Mouse (Mus musculus): ENCODE results near the gene Mcfd2. TPM values are rescaled to one million over a fixed set of nuclear protein-coding genes. Genes with fewer than 3 reads are reported as not detected.
A peak's percentile ranks its signal among the peaks of the same experiment; 100 is the strongest.

Gene Mcfd2
- polyA plus RNA-seq, 1 experiment from 2014 or later = 103 TPM

GRCm38 (mm10) chr17:87282706-87283053 is 16.9 kb upstream of the Mcfd2 start, which contains the start of gene Ttc7:
TSS of gene Ttc7 (plus strand) at chr17:87282886.
- WGBS = under 1% methylated on average over 38 of the region's 38 CpGs
- peaks cover 21% of the 10 kb centered on the region for H3K27me3 ChIP-seq (ENCODE audit: insufficient read depth, low read length)
- ATAC-seq (ENCODE audit: insufficient read depth) (peak; percentile 90), DNase-seq (peak; percentile 99)
- no peak for TF ChIP-seq CTCF (IDR thresholded peaks at IDR 0.05; ENCODE audit: low read depth)
- no peaks in the 10 kb centered on the region for H3K9me3 ChIP-seq (ENCODE audit: low read depth, low read length)
- H3K4me2 ChIP-seq = peak within 1 kb of the TSS; percentile 100
- H3K4me3 ChIP-seq (ENCODE audit: low read depth, low read length) = peak within 1 kb of the TSS; percentile 71
- peaks cover 13% of the 10 kb centered on the region; the same call in 1 of the 2 replicates for H3K4me1 ChIP-seq (ENCODE audit: insufficient read depth)
- peak within 1 kb of the TSS; percentile 97 for H3K27ac ChIP-seq (ENCODE audit: low read depth)
- peak within 1 kb of the TSS; percentile 91 for H3K9ac ChIP-seq
- no peaks in the 10 kb centered on the region for H3K36me3 ChIP-seq (ENCODE audit: insufficient read depth)

GRCm38 (mm10) chr17:87282007-87282705 is 16.4 kb upstream of the Mcfd2 start:
- peaks cover 20% of the 10 kb centered on the region for H3K27me3 ChIP-seq (ENCODE audit: insufficient read depth, low read length)
- WGBS = 0% methylated on average over 44 of the region's 44 CpGs
- H3K36me3 ChIP-seq (ENCODE audit: insufficient read depth) = no peaks in the 10 kb centered on the region
- ATAC-seq (ENCODE audit: insufficient read depth) (peak; percentile 83), DNase-seq (peak; percentile 97)
- H3K4me1 ChIP-seq (ENCODE audit: insufficient read depth) = peaks cover 13% of the 10 kb centered on the region; the same call in 1 of the 2 replicates
- H3K9ac ChIP-seq = peak overlapping the region; percentile 91
- H3K4me2 ChIP-seq = peak overlapping the region; percentile 100
- peak overlapping the region; percentile 71 for H3K4me3 ChIP-seq (ENCODE audit: low read depth, low read length)
- no peak for TF ChIP-seq CTCF (IDR thresholded peaks at IDR 0.05; ENCODE audit: low read depth)
- H3K9me3 ChIP-seq (ENCODE audit: low read depth, low read length) = no peaks in the 10 kb centered on the region
- peak overlapping the region; percentile 97 for H3K27ac ChIP-seq (ENCODE audit: low read depth)

GRCm38 (mm10) chr17:87275363-87276341 is 9.9 kb upstream of the Mcfd2 start:
- H3K27ac ChIP-seq (ENCODE audit: low read depth) = no peak overlapping the region
- WGBS = 48% methylated on average over 15 of the region's 15 CpGs
- no peak for TF ChIP-seq CTCF (IDR thresholded peaks at IDR 0.05; ENCODE audit: low read depth)
- H3K27me3 ChIP-seq (ENCODE audit: insufficient read depth, low read length) = no peaks in the 10 kb centered on the region
- H3K4me2 ChIP-seq = no peak overlapping the region
- H3K9ac ChIP-seq = no peak overlapping the region
- no peaks in the 10 kb centered on the region for H3K36me3 ChIP-seq (ENCODE audit: insufficient read depth)
- no peak for ATAC-seq (ENCODE audit: insufficient read depth)
- no peaks in the 10 kb centered on the region for H3K9me3 ChIP-seq (ENCODE audit: low read depth, low read length)
- no peak for DNase-seq
- H3K4me3 ChIP-seq (ENCODE audit: low read depth, low read length) = no peak overlapping the region
- no peaks in the 10 kb centered on the region for H3K4me1 ChIP-seq (ENCODE audit: insufficient read depth)

- no peaks in the 10 kb centered on the region for H3K36me3 ChIP-seq (ENCODE audit: insufficient read depth)
- no peaks in the 10 kb centered on the region for H3K27me3 ChIP-seq (ENCODE audit: insufficient read depth, low read length)
- no peaks in the 10 kb centered on the region for H3K9me3 ChIP-seq (ENCODE audit: low read depth, low read length)
- H3K4me1 ChIP-seq (ENCODE audit: insufficient read depth) = peaks cover 2% of the 10 kb centered on the region; the same call in 1 of the 2 replicates
- H3K4me2 ChIP-seq = no peak overlapping the region
- ATAC-seq (ENCODE audit: insufficient read depth) = no peak
- WGBS = 53% methylated on average over 6 of the region's 6 CpGs
- DNase-seq = no peak
- no peak overlapping the region for H3K27ac ChIP-seq (ENCODE audit: low read depth)
- H3K4me3 ChIP-seq (ENCODE audit: low read depth, low read length) = no peak overlapping the region
- TF ChIP-seq CTCF (IDR thresholded peaks at IDR 0.05; ENCODE audit: low read depth) = no peak
- H3K9ac ChIP-seq = no peak overlapping the region
These were observed 3.7 kb upstream of the Mcfd2 start for GRCm38 (mm10) chr17:87269454-87269853.

GRCm38 (mm10) chr17:87264927-87265791 is 576 bp downstream of the Mcfd2 start:
- H3K9me3 ChIP-seq (ENCODE audit: low read depth, low read length) = no peaks in the 10 kb centered on the region
- no peaks in the 10 kb centered on the region for H3K27me3 ChIP-seq (ENCODE audit: insufficient read depth, low read length)
- peaks cover 10% of the 10 kb centered on the region for H3K36me3 ChIP-seq (ENCODE audit: insufficient read depth)
- H3K4me1 ChIP-seq (ENCODE audit: insufficient read depth) = peaks cover 4% of the 10 kb centered on the region; the same call in 1 of the 2 replicates
- ATAC-seq (ENCODE audit: insufficient read depth) (peak; percentile 78), DNase-seq (no peak)
- H3K4me3 ChIP-seq (ENCODE audit: low read depth, low read length) = peak overlapping the region; percentile 89
- H3K4me2 ChIP-seq = peak overlapping the region; percentile 75
- TF ChIP-seq CTCF (IDR thresholded peaks at IDR 0.05; ENCODE audit: low read depth) = no peak
- 5% methylated on average over 28 of the region's 28 CpGs for WGBS
- peak overlapping the region; percentile 95 for H3K9ac ChIP-seq
- H3K27ac ChIP-seq (ENCODE audit: low read depth) = peak overlapping the region; percentile 36; the same call in 1 of the 2 replicates

- no peak for ATAC-seq (ENCODE audit: insufficient read depth)
- no peak for DNase-seq
- Histone ChIP-seq H3K4me1 (ENCODE audit: insufficient read depth) (peaks cover 4% of the 10 kb centered on the region; the same call in 1 of the 2 replicates), H3K27ac (ENCODE audit: low read depth) (no peak overlapping the region), H3K36me3 (ENCODE audit: insufficient read depth) (peaks cover 11% of the 10 kb centered on the region), H3K9me3 (ENCODE audit: low read depth, low read length) (no peaks in the 10 kb centered on the region), H3K9ac (peak overlapping the region; percentile 95; the same call in 1 of the 2 replicates), H3K4me3 (ENCODE audit: low read depth, low read length) (peak overlapping the region; percentile 89), H3K27me3 (ENCODE audit: insufficient read depth, low read length) (no peaks in the 10 kb centered on the region), H3K4me2 (peak overlapping the region; percentile 75)
- no peak for TF ChIP-seq CTCF (IDR thresholded peaks at IDR 0.05; ENCODE audit: low read depth)
- WGBS = 83% methylated on average over 11 of the region's 11 CpGs
These were observed 1.5 kb downstream of the Mcfd2 start for GRCm38 (mm10) chr17:87264054-87264830.

Data from lung, embryonic 14.5 days (tissue).